ENCODE assay signal across 8 mouse cellular contexts in genomic region chr16:71247516-71248139, GRCm38 (mm10).
DNase-seq lines count a peak whose midpoint lies in the region; ATAC-seq and TF ChIP-seq lines count a peak whose summit lies in the region.

No protein-coding gene starts in this region.

- H3K9ac ChIP-seq in liver, embryonic 12.5 days, result no peak overlapping the region
- no peak overlapping the region for H3K9ac ChIP-seq in hindbrain, postnatal 0 days (replicated peaks; ENCODE audit: low read length)

- TF ChIP-seq CTCF in hindbrain, postnatal 0 days (IDR thresholded peaks at IDR 0.05; ENCODE audit: low read depth), result peak; percentile 75

- peak; percentile 55 for DNase-seq in liver
- DNase-seq in adrenal gland, adult 8-10 months, result peak; percentile 9
- peak; percentile 77 for DNase-seq in embryonic facial prominence, embryonic 10.5 days (ENCODE audit: low spot score)
- peak; percentile 93 for DNase-seq in hindbrain, postnatal 0 days (ENCODE audit: low spot score)
- peak; percentile 79 for DNase-seq in left cerebral cortex, postnatal 4 days
- peak; percentile 39 for DNase-seq in ovary, postnatal 14 days (ENCODE audit: low spot score)
- DNase-seq in yolk sac, embryonic 10.5 days (ENCODE audit: low spot score), result no peak

- no peak overlapping the region for H3K4me3 ChIP-seq in liver, embryonic 12.5 days
- H3K4me3 ChIP-seq in embryonic facial prominence, embryonic 10.5 days, result no peak overlapping the region
- H3K4me3 ChIP-seq in hindbrain, postnatal 0 days (ENCODE audit: low read length), result no peak overlapping the region

- no peaks in the 10 kb centered on the region for H3K4me1 ChIP-seq in liver, embryonic 12.5 days
- H3K4me1 ChIP-seq in embryonic facial prominence, embryonic 10.5 days, result no peaks in the 10 kb centered on the region
- no peaks in the 10 kb centered on the region for H3K4me1 ChIP-seq in hindbrain, postnatal 0 days (ENCODE audit: insufficient read depth, low read length)

- 32% methylated on average over 9 of the region's 9 CpGs for WGBS in liver, embryonic 12.5 days (ENCODE audit: insufficient replicate concordance)
- WGBS in embryonic facial prominence, embryonic 10.5 days, result 36% methylated on average over 9 of the region's 9 CpGs
- 35% methylated on average over 9 of the region's 9 CpGs for WGBS in hindbrain, postnatal 0 days

- no peak overlapping the region for H3K4me2 ChIP-seq in liver, embryonic 12.5 days
- H3K4me2 ChIP-seq in hindbrain, postnatal 0 days (ENCODE audit: low read depth, low read length), result no peak overlapping the region

- H3K9me3 ChIP-seq in liver, embryonic 12.5 days (replicated peaks), result no peaks in the 10 kb centered on the region
- H3K9me3 ChIP-seq in embryonic facial prominence, embryonic 10.5 days, result no peaks in the 10 kb centered on the region
- H3K9me3 ChIP-seq in hindbrain, postnatal 0 days (ENCODE audit: low read length), result no peaks in the 10 kb centered on the region

- no peaks in the 10 kb centered on the region for H3K27me3 ChIP-seq in liver, embryonic 12.5 days (replicated peaks)
- H3K27me3 ChIP-seq in embryonic facial prominence, embryonic 10.5 days (replicated peaks; ENCODE audit: low read depth, poor library complexity, severe bottlenecking), result no peaks in the 10 kb centered on the region
- H3K27me3 ChIP-seq in hindbrain, postnatal 0 days (ENCODE audit: insufficient read depth, low read length), result no peaks in the 10 kb centered on the region

- no peak for ATAC-seq in liver, embryonic 12.5 days
- peak; percentile 66; the same call in 1 of the 2 replicates for ATAC-seq in hindbrain, postnatal 0 days

- H3K36me3 ChIP-seq in liver, embryonic 12.5 days, result no peaks in the 10 kb centered on the region
- H3K36me3 ChIP-seq in embryonic facial prominence, embryonic 10.5 days (replicated peaks), result no peaks in the 10 kb centered on the region
- no peaks in the 10 kb centered on the region for H3K36me3 ChIP-seq in hindbrain, postnatal 0 days (ENCODE audit: insufficient read depth, low read length)

- intact Hi-C loops in left cerebral cortex, postnatal 4 days (cut with DNase I), result no loop called here

- no peak overlapping the region for H3K27ac ChIP-seq in liver, embryonic 12.5 days
- H3K27ac ChIP-seq in embryonic facial prominence, embryonic 10.5 days (replicated peaks), result no peak overlapping the region
- H3K27ac ChIP-seq in hindbrain, postnatal 0 days, result no peak overlapping the region
